Mouse (Mus musculus) hindlimb bud, embryonic 11.5 days (tissue): ENCODE results near the gene Gm21962.
"Not testable (repeated sequence)": the region's sequence is repeated elsewhere in the genome, so short reads cannot be mapped to it uniquely, and the experiment has no call there.

Experiments used
- DNase-seq: peaks from one replicate; pipeline ENCODE4 v3.0.0-alpha.2; 2012; ENCODE audit warnings: low read depth, low spot score; ENCODE audit errors: extremely low spot score

Gene Gm21962

DNA sequence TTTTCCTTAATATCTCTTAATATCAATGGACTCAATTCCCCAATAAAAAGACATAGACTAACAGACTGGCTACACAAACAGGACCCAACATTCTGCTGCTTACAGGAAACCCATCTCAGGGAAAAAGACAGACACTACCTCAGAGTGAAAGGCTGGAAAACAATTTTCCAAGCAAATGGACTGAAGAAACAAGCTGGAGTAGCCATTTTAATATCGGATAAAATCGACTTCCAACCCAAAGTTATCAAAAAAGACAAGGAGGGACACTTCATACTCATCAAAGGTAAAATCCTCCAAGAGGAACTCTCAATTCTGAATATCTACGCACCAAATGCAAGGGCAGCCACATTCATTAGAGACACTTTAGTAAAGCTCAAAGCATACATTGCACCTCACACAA is at the start of gene Gm21962:
Gene Gm21962 (plus strand): TSS at position 301 of the 400 bp plus-strand sequence.
- DNase-seq: not testable (repeated sequence)

- DNase-seq: no peak
Measured at GRCm38 (mm10) chr3:137622091-137622490, 49.2 kb upstream of the Gm21962 start.

DNA sequence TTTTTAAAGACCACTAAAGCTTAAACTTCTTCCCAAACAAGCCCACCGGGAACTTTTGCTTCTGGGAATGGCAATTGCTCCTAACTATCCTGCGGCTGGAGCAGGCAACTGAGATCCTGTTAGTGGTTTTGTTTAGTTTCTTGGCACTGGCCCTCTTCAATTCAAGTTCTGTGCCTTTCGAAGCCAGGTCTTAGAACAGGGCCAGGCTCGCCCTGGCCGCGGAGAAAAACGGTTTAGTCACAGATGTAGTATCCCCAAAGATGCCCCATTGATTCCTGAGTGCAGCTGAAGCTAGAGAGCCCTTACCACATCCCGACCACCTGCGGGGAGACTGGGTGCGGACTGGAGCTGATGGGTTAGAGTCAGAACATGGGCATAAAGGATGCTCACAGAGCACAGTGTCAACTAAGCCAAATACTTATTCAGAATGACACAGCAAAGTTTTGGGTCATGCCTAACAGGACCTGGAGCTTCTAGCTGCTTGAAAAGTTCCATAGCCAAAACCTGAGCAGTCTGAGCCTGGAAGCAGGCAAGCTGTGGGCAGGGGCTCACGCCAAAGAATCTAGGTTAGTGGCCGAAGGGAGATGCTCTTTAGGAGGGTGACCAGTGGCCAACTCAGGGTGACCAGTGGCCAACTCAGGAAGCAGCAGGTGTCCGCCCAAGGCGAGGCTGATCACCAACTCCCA is 48.3 kb upstream of the Gm21962 start:
- no peak for DNase-seq

GRCm38 (mm10) chr3:137623581-137624362 is 47.6 kb upstream of the Gm21962 start:
- no peak for DNase-seq

DNA sequence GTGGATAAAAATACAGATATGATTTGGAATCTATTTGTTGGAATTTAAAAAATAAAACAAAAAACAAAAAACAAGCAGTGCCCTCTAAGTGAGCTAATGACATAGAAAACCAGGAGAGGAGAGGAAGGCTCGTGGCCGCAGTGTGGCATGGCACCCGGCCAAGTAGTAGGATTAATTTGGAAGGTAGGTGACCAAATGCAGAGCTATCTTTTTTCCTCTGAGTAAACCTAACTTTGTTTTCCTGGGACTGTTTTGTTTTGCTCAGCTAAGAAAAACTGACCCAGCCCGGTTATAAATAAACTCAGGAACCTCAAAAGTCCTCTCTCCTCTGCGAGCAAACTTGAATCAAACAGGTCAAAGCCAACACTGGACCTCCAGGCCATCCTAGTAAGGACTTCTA is 46.3 kb upstream of the Gm21962 start:
- no peak for DNase-seq

- no peak for DNase-seq
Measured at GRCm38 (mm10) chr3:137633726-137634125, 37.6 kb upstream of the Gm21962 start.

- DNase-seq: no peak
Measured at GRCm38 (mm10) chr3:137636571-137636970, 34.8 kb upstream of the Gm21962 start.

DNA sequence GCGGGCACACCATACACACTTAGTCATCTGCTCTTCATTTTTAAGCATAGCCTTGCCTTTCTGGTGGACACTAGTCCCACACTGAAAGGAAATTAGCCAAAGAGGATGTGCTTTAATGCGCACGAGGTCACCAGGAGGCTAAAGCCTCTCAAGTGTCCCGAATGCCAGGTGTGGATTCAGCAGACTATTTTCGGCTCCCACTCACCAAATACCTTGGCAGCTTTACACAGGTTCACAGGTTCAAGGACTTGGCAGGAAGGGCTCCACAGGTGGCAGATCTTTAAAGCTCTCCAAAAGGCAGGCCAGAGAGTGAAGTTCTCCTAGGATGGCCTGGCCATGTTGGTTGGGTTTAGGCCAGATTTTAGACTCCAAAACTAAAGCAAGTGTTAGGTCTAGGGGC is 30.1 kb upstream of the Gm21962 start:
- DNase-seq: no peak

- no peak for DNase-seq
Measured at GRCm38 (mm10) chr3:137642137-137642536, 29.2 kb upstream of the Gm21962 start.

DNA sequence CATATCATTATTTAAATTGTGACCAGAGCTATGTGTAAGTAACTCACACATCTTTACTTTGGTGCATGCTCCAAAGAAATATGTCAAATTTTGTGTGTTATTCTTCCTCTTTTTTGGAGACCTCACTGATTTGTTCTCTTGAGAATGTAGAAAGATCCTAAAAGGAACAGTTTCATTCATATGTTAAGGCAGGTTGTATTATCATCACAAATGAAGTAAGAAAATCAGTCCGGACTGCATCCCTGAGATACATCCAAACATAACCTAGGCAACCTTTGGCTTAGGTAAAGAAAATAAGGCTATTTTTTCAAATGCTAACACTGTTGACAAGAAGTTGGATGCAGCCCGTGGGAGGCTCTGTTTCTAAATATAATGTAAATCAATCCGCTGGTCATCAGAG is 28.8 kb upstream of the Gm21962 start:
- DNase-seq: no peak

DNA sequence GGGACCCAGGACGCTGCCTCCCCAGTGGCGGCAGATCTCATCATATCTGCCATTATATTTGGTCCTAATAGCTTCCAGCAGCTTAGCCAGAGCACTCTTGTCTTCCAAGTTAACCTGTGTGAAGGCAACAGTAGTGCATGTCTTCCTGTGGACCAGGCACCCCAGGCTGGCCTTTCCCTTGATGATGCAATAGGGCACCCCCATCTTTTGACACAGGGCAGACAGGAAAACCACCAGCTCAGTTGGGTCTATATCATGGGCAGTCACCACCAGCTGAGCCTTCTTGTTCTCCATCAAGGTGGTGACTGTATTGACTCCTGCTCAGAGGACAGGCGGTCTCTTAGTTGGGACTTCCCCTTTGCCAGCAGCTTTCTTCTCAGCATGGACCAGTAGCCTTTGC is 27.2 kb upstream of the Gm21962 start:
- no peak for DNase-seq

DNA sequence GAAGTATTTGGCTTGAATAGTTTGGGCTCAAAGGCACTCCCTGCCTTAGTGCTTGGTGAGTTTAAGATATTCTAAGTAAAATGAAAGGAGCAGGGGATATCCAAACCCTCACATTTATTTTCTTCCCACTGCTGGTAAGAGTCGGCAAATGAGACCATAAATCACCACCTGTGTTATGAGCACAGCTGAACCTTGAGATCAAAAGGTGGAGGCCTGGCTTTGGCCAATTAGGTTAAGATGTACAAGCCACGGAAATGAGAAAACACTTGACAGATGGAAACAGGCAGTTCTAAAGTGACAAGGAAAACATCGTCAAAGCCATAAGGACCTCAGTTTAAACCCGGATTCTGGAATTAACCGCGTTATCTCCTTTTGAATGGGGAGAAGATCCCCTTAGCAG is 26.4 kb upstream of the Gm21962 start:
- DNase-seq: peak; percentile 58

- DNase-seq: no peak
Measured at GRCm38 (mm10) chr3:137647427-137648100, 23.8 kb upstream of the Gm21962 start.

DNA sequence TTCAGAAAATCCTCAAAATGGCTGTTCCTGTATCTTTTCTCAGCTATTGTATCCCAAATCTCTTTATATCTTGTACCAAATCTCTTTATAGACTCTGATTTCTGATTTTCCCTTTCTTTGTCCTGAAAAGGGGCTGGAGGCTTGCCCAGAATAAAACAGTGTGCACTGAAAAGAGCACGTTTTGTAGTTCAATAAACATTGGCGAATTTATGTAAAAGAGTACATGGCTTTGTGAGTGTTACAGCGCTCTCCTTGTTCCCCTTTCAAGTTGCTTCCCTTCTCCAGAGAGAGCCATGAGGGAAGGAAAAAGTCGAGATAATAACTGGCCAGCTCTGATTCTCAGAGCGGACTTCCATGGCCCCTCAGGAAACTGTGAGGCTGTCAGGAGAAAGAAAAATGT is 22.2 kb upstream of the Gm21962 start:
- DNase-seq: no peak

DNA sequence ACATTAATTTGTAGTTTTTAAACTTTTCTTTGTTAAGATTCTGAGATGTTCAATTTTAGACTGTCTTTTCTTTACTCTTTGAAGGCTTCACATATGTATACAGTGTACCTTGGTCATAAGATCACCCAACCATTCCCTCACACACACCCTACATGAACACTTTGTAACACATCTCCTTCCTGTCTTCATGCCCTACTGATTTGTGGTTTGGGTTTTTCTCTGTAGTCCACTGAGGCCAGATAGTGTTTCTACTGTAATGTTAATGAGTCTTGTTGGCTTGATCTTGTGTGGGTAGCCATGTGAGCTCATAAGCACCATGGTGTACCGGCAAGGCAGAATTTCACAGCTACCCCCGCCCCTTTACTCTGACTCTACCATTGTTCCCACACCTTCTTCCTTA is 18.5 kb upstream of the Gm21962 start:
- DNase-seq: no peak

GRCm38 (mm10) chr3:137680923-137681322 is 9.6 kb downstream of the Gm21962 start:
- DNase-seq: no peak

DNA sequence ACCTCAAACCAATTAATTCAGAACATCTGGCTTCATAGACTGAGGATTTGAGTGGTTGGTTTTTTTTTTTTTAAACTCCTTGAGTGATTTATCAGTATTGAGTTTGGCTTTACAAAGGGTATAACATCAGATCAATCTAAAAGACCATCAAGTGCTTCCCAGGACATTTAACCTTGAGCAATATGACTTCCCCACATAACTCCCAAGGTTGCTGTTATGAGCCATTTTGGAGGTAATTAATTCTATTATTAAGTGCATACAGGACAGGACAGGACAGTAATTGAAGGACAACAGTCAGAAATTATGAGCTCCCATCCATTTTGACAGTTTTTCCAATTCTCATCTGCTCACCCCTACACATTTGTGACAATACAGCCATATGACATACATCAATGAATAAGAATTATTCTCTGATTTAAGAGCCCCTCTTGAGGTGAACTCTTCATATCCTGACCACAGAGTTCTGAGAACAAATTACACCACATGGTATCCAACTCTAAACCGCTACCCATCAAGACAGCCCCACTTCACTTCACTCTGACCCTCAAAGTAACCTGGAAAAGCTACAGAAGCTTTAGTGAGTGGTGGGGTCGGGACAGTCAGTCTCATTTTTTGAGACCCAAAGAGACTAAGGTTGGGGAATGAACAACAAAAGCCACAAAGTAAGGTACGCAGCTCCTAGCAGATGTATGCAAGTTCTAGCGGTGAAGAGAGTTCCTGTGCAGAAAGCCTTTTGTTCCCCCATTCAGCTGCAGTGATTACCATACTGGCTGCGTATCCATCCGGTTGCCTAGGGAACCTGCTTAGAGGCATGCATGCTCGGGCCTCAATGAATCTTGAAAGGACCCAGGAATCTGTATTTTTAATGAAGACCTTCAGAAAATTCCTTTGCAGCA is 11.8 kb downstream of the Gm21962 start:
- no peak for DNase-seq

DNA sequence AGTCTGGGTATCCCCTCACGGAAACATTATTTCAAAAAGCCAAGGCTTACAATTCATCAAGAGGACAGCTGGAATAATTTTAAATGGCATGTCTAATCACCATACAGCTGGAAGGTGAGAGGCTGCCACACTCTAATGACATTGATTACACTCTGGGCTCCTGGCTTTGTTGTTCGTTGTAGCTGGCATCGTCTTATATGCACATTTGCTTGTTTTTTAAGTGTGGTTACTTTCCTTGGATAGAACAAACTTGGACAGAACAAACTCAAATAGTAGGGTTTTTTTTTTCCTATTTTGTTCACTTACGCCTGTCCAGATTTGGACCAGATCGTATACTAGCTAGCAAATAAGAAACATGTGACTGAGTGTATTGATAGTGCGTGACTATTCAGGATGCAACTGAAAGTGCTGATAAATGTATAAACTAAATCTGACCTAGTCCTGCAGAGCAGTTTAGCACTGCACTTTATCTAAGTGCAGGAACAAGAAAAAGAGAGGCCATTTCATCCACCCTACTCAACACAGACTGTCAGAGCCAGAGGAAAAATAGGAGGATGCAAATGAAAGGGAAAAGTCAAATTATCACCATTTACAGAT is 12.6 kb downstream of the Gm21962 start:
- DNase-seq: no peak

GRCm38 (mm10) chr3:137686932-137687331 is 15.6 kb downstream of the Gm21962 start:
- DNase-seq: no peak

DNA sequence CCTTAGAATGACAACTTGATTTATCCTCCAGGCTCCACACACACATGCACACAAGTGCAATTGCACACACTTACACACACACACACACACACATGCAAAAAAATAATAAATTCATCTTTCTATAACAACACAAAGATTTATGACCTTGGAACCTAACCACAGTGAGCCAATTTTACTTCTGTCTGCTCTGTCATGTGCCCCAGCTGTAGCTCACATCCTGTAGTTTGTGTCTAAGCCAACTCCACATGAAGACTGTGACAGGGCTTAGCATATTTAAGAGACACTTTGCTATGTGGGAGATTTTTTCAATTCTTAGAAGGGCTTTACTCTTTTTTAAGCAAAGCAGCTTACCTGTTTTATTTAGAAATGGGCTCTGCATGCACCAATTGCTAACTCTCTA is 20.2 kb downstream of the Gm21962 start:
- no peak for DNase-seq

DNA sequence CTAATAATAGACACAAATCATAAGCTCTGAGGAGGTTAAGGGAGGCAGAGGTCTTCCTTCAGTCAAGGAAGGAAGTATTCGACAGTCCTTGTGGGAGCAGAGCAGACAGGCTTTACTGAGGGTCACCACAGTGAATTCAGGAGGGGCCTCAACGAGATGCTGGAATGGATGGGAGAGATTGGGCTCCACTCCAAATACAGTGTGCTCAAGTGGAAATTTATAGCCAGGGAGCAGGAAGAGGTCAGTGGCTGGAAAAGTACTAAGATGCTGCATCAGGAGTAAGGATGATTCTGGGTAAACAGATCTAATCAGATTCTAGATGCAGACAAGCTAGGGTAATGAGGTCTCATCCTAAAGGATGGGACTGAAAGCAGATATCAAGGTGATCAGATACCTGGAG is 44.6 kb downstream of the Gm21962 start:
- DNase-seq: no peak
